Mouse (Mus musculus) thymus, postnatal 0 days (tissue): Measurements from ENCODE around the gene Trp53i11. TPM values are rescaled to one million over a fixed set of nuclear protein-coding genes. Genes with fewer than 3 reads are reported as not detected.

ENCODE experiments used
- DNase-seq: peaks from one replicate; pipeline ENCODE4 v3.0.0-alpha.2; 2015; ENCODE audit warnings: low spot score
- polyA plus RNA-seq: library from polyadenylated mRNA; unstranded; fragments of >200 nt; fragmentation: Nextera tagmentation; extraction: Ambion mirVana; gene quantifications from 2 replicates; pipeline ENCODE4 v1.2.1, GENCODE M21; 2015

Trp53i11 gene
- polyA plus RNA-seq, 1 experiment from 2014 or later, result 43.1 TPM

DNA sequence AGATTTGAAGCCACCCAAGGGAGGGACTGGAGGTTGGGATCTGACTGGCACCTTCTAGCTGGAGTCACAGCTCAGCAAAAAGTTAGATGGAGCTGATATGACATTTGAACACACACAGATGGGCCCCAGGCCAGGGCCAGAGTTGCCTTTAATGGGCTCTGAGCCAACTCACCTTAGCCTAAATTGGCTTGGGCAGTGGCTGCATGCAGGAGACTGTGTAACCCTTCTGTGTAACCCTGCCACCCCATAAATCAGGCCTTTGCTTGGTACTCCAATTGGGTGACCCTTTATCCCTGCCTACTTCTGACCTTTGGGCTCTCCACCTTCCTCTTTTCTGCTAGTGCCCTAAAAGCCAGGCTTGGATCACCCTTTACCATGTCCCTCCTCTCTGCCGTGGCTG, 49.7 kb downstream of the Trp53i11 start:
- DNase-seq, result no peak

DNA sequence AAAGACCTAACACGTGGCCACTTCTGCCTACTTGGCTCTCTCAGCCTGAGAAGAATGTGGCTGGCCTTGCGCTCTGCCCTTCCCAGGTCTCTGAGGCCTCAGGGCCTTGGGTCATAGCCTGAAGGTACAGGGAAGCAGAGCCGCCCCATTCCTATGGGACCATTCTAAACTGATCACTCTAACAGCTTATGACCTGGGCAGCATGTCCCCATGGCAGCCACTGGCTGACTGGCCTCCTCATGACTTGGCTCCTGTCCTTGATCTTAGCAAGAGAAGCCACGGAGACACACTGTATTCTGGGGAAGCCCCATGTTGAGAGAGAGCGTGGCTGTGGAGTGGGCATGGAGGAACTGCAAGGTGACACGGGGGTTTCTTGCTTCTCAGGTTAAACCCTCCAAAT, 51.5 kb downstream of the Trp53i11 start:
- no peak for DNase-seq

GRCm38 (mm10) chr2:93242166-93242565, 54.8 kb downstream of the Trp53i11 start:
- DNase-seq, result no peak

DNA sequence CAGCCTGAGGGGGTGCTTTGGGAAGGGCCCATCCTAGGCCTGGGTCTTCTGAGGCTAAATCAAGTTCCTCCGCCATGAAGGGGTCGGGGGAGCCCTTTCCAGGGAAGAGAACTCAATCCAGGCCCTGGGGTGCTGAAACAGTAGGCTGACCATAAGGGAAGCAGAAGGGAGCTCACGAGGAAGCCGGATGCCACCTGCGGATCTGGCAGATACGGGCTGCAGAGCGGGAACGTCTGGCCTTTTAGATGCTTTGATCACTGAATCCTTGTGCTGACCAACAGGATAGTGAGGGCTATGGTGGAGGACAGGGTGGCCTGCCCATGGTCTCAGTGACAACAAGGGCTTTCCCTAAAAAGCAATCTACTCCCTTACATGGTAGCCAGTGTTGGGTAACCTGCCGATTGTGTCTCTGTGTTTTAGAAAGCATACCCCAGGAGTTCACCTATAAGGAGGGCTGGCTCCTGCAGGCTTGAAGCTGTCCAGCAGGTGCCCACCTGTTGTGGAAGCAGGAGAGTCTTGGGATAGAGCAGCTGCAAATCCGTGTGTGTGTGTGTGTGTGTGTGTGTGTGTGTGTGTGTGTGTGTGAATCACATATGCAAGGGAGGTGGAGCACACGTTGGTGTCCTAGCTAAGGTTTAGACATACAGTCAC, 56.2 kb downstream of the Trp53i11 start:
- DNase-seq, result no peak

- no peak for DNase-seq
Measured at GRCm38 (mm10) chr2:93244090-93244443, 56.7 kb downstream of the Trp53i11 start.

GRCm38 (mm10) chr2:93249058-93249457, 61.7 kb downstream of the Trp53i11 start:
- DNase-seq, result no peak

DNA sequence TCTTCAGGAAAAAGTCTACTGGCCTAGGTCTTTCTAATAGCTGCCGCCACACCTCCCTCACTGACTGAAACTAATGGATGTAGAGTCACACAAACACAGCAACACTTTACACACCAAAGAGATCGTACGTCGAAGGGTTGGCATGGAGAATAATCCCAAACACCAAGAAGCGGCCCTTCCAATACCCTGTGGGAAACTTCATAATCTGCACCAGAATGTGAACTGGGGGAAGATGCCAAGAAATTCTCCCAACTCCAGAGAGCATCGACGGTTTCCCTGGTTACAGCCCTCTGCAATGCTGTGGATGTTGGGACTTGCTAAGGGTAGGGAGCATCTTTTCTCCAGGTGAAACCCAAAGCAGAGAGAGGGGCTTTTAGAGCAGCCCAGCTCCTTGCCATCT, 63.3 kb downstream of the Trp53i11 start:
- DNase-seq, result no peak

Other genes with a start within 250 kb of the Trp53i11 start
- gene Prdm11, start 141.4 kb upstream of the Trp53i11 start, polyA plus RNA-seq, result 4.4 and 6.5 TPM in 2 replicates
- 4.9 and 5.6 TPM in 2 replicates for gene Tspan18, start 147.0 kb downstream of the Trp53i11 start, polyA plus RNA-seq